Mouse (Mus musculus): Measurements from ENCODE around the gene Dbp. TPM values are rescaled to one million over a fixed set of nuclear protein-coding genes. Genes with fewer than 3 reads are reported as not detected.
A peak's percentile ranks its signal among the peaks of the same experiment; 100 is the strongest.

The Dbp gene
- total RNA-seq, 2 experiments from 2014 or later = 60.3 to 104 TPM

DNA sequence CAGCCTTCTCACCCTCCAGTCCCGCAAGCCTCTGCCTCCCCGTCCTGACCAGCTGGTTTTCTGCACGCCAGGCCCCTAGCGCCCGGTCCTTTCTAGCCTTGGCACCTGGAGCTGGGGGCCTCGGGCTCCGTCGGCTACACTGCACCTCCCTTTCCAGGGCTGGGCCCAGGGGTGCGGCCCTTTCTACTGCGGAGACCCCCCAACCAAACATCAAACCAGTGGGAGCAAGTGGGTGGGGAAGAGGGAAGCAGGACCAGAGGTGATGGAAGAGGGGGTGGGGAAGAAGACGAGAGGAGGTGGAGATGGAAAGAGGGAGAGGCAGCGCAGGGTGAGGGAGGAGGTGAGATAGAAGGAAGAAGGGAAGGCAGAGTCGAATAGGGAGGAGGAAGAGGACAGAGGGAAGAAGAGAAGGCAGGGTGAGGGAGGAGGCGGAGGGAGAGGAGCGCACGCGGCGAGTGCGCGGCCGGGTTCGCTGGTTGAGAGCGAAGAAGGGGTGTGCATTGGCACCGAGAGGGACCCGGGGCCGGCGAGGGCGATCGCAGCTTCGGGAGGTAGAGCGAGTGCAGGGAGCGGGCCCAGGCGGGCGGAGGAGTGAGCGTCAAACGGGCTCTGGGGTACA lies 5.3 kb upstream of the Dbp start, which contains the start of gene Car11:
Car11 (plus strand) TSS at position 321 of the 619 bp plus-strand sequence.
- peak in 1 of 2 experiments; percentile 56 for DNase-seq (ENCODE audit: extremely low spot score in 1 of 2, low spot score in 2 of 2)
- peak within 1 kb of the TSS; percentile 98 for H3K27ac ChIP-seq
- intact Hi-C loops (cut with DNase I) = no loop called here
- TF ChIP-seq CTCF (IDR thresholded peaks at IDR 0.05) = no peak
- H3K4me3 ChIP-seq = peak within 1 kb of the TSS; percentile 66

GRCm38 (mm10) chr7:45700301-45701015 lies 4.4 kb upstream of the Dbp start:
- peak; percentile 69 to 82 for DNase-seq (ENCODE audit: extremely low spot score in 1 of 2, low spot score in 2 of 2)
- Histone ChIP-seq H3K4me3 (peak overlapping the region; percentile 66), H3K27ac (peak overlapping the region; percentile 98)
- no peak for TF ChIP-seq CTCF (IDR thresholded peaks at IDR 0.05)
- intact Hi-C loops (cut with DNase I) = no loop called here

- intact Hi-C loops (cut with DNase I) = no loop called here
- no peak for TF ChIP-seq CTCF (IDR thresholded peaks at IDR 0.05)
- Histone ChIP-seq H3K4me3 (peak overlapping the region; percentile 66), H3K27ac (peak overlapping the region; percentile 98)
- DNase-seq (ENCODE audit: extremely low spot score in 1 of 2, low spot score in 2 of 2) = peak in 1 of 2 experiments; percentile 36
These were observed 3.8 kb upstream of the Dbp start for GRCm38 (mm10) chr7:45701072-45701471.

GRCm38 (mm10) chr7:45701607-45702006 lies 3.3 kb upstream of the Dbp start:
- Histone ChIP-seq H3K4me3 (peak overlapping the region; percentile 66), H3K27ac (peak overlapping the region; percentile 98)
- no peak for DNase-seq (ENCODE audit: extremely low spot score in 1 of 2, low spot score in 2 of 2)
- intact Hi-C loops (cut with DNase I) = no loop called here
- no peak for TF ChIP-seq CTCF (IDR thresholded peaks at IDR 0.05)

DNA sequence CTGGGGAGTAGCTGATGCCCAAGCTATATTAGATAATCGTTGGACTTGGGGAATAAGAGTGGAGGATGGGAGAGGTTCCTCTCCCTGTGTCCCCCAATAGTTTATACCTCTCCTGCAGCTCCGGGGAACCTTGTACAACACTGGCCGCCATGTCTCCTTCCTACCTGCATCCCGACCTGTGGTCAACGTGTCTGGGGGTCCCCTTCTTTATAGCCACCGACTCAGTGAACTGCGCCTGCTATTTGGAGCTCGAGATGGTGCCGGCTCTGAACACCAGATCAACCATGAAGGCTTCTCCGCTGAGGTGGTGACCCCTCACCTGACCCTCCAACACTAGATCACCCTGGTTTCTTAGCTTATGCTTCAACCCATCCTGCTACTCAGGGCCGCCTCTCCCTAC lies 2.6 kb upstream of the Dbp start:
- no peak for TF ChIP-seq CTCF (IDR thresholded peaks at IDR 0.05)
- intact Hi-C loops (cut with DNase I) = no loop called here
- DNase-seq (ENCODE audit: extremely low spot score in 1 of 2, low spot score in 2 of 2) = no peak
- no peak overlapping the region for H3K4me3 ChIP-seq
- no peak overlapping the region for H3K27ac ChIP-seq

DNA sequence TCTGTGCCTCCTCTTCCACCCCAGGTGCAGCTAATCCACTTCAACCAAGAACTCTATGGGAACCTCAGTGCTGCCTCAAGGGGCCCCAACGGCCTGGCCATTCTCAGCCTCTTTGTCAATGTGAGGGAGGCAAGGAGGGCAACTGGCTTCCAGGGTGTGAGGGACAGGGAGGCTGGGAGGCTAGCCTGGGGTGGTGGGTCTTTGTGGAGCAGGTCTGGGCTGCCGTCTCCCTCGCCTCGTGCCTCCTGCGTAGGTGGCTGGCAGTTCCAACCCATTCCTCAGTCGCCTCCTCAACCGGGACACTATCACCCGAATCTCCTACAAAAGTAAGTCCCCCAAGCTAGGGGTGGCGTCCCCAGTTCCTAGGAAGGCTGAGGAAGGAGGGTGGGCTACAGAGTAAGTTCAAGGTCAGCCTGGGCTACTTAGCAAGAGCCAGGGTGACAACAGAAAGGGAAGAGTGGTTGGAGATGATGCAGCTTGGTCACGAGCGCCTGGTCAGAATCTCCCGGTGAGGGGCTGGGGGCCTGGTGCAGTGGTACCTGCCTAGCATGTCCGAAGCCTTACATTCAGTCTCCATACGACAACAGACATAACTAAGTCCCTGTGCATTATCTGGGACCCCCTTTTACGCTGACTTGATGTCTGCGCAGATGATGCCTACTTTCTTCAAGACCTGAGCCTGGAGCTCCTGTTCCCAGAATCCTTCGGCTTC lies 1.9 kb upstream of the Dbp start:
- H3K4me3 ChIP-seq = no peak overlapping the region
- peak overlapping the region; percentile 98 for H3K27ac ChIP-seq

DNA sequence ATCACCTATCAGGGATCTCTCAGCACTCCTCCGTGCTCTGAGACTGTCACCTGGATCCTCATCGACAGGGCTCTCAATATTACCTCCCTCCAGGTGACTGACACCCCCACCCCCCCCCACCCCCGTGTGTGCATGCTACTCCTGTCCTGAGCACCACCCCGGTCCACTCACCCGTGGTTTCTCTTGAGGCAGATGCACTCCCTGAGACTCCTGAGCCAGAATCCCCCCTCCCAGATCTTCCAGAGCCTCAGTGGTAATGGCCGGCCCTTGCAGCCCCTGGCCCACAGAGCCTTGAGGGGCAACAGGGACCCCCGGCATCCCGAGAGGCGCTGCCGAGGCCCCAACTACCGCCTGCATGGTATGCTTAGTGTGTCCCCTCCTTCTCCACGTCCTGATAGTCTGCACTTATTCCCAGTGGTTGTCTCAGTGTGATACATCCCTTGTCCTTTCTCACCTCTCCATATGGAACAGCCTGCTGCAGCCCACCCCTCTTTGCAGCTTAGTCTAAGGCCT lies 1.3 kb upstream of the Dbp start:
- intact Hi-C loops (cut with DNase I) = no loop called here
- TF ChIP-seq CTCF (IDR thresholded peaks at IDR 0.05) = no peak
- DNase-seq (ENCODE audit: extremely low spot score in 1 of 2, low spot score in 2 of 2) = no peak
- Histone ChIP-seq H3K27ac (peak overlapping the region; percentile 98), H3K4me3 (peak overlapping the region; percentile 57)

More for the DNA sequence above, 1.9 kb upstream of the Dbp start:
- TF ChIP-seq CTCF (IDR thresholded peaks at IDR 0.05) = no peak
- DNase-seq (ENCODE audit: extremely low spot score in 1 of 2, low spot score in 2 of 2) = peak in 1 of 2 experiments; percentile 19
- intact Hi-C loops (cut with DNase I) = no loop called here

DNA sequence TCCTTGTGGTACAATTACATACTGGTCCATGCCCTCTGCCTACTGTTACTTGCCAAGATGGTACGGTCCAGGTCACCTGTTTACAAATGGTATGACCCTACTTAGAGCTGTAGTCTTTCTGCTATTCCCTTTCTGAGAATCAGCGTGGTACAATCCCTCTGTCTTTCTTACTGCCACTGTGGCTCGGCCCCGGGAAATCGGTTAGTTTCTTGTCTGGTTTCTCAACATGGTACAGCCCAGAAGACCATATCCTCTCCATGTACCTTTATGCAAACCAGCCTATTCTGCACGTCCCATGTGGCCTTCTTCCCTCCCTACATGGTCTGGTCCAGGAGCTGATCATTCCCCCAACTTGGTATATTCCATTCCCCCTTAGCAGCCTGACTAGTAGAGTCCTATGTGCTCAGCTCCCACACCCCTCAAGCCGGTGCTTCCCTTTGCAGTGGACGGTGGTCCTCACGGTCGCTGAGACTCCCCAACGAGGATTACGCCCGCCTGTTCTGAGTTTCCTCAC lies 785 bp upstream of the Dbp start:
- H3K4me3 ChIP-seq = peak overlapping the region; percentile 57
- TF ChIP-seq CTCF (IDR thresholded peaks at IDR 0.05) = no peak
- peak; percentile 68 to 75 for DNase-seq (ENCODE audit: extremely low spot score in 1 of 2, low spot score in 2 of 2)
- H3K27ac ChIP-seq = peak overlapping the region; percentile 98
- intact Hi-C loops (cut with DNase I) = no loop called here

- TF ChIP-seq CTCF (IDR thresholded peaks at IDR 0.05) = no peak; the same call in 1 of the 2 replicates
- Histone ChIP-seq H3K27ac (peak overlapping the region; percentile 98), H3K4me3 (peak overlapping the region; percentile 68)
- no peak for DNase-seq (ENCODE audit: extremely low spot score in 1 of 2, low spot score in 2 of 2)
- intact Hi-C loops (cut with DNase I) = no loop called here
These were observed 566 bp downstream of the Dbp start for GRCm38 (mm10) chr7:45705443-45705864.

GRCm38 (mm10) chr7:45705873-45706281 lies 989 bp downstream of the Dbp start:
- peak; percentile 65 to 77 for DNase-seq (ENCODE audit: extremely low spot score in 1 of 2, low spot score in 2 of 2)
- Histone ChIP-seq H3K4me3 (peak overlapping the region; percentile 68), H3K27ac (peak overlapping the region; percentile 98)
- no peak for TF ChIP-seq CTCF (IDR thresholded peaks at IDR 0.05)
- intact Hi-C loops (cut with DNase I) = no loop called here

GRCm38 (mm10) chr7:45706721-45707241 lies 1.9 kb downstream of the Dbp start:
- H3K4me3 ChIP-seq = peak overlapping the region; percentile 68
- peak overlapping the region; percentile 98 for H3K27ac ChIP-seq
- peak; percentile 86 to 87 for DNase-seq (ENCODE audit: extremely low spot score in 1 of 2, low spot score in 2 of 2)
- intact Hi-C loops (cut with DNase I) = no loop called here
- TF ChIP-seq CTCF (IDR thresholded peaks at IDR 0.05) = no peak; the same call in 1 of the 2 replicates
